ENCODE assay signal across 23 mouse cellular contexts in genomic region chr3:32437297-32437696, GRCm38 (mm10). TPM values are rescaled to one million over a fixed set of nuclear protein-coding genes. Genes with fewer than 3 reads are reported as not detected.
"Had no signal": no experiment of that assay in that cellular context is flagged by ENCODE, and none has a peak within 500 bp of the region (broad histone marks: within the 10 kb centered on the region; RNA-seq: fewer than 3 reads in every experiment).

No protein-coding gene starts in this region.

- H3K27me3 ChIP-seq: kidney, embryonic 15.5 days; limb, embryonic 13.5 days; liver, embryonic 12.5 days; liver, embryonic 15.5 days; lung, embryonic 15.5 days; midbrain, embryonic 13.5 days; stomach, embryonic 15.5 days had no signal

- H3K4me1 ChIP-seq: kidney, embryonic 15.5 days; limb, embryonic 13.5 days; liver, embryonic 15.5 days; lung, embryonic 15.5 days; midbrain, embryonic 10.5 days; midbrain, embryonic 13.5 days; stomach, embryonic 15.5 days had no signal

- H3K4me2 ChIP-seq: kidney, embryonic 15.5 days; limb, embryonic 13.5 days; liver, embryonic 12.5 days; liver, embryonic 15.5 days; lung, embryonic 15.5 days; midbrain, embryonic 13.5 days; stomach, embryonic 15.5 days had no signal

- DNase-seq: kidney, adult 11 months; kidney, adult 8-10 months; kidney, postnatal 10 days; kidney, postnatal 4 days; liver; lung, adult 18-20 months; lung, postnatal 10 days; lung, postnatal 36 days; retina, postnatal 1 day; right cerebral cortex, postnatal 25 days; spleen, adult 18-20 months; thymus, postnatal 25 days had no signal

- H3K9me3 ChIP-seq: kidney, embryonic 15.5 days; limb, embryonic 10.5 days; limb, embryonic 13.5 days; liver, embryonic 12.5 days; liver, embryonic 15.5 days; lung, embryonic 15.5 days; midbrain, embryonic 10.5 days; midbrain, embryonic 13.5 days; stomach, embryonic 15.5 days had no signal

- H3K27ac ChIP-seq: kidney, embryonic 15.5 days; limb, embryonic 10.5 days; limb, embryonic 13.5 days; liver, embryonic 12.5 days; liver, embryonic 15.5 days; lung, embryonic 15.5 days; midbrain, embryonic 10.5 days; midbrain, embryonic 13.5 days; stomach, embryonic 15.5 days had no signal

- ATAC-seq: liver, embryonic 12.5 days; midbrain, embryonic 13.5 days had no signal

- H3K9ac ChIP-seq: kidney, embryonic 15.5 days; limb, embryonic 13.5 days; liver, embryonic 12.5 days; liver, embryonic 15.5 days; lung, embryonic 15.5 days; midbrain, embryonic 13.5 days; stomach, embryonic 15.5 days had no signal

- H3K4me3 ChIP-seq: kidney, embryonic 15.5 days; limb, embryonic 10.5 days; limb, embryonic 13.5 days; liver, embryonic 12.5 days; liver, embryonic 15.5 days; lung, embryonic 15.5 days; midbrain, embryonic 10.5 days; midbrain, embryonic 13.5 days; stomach, embryonic 15.5 days had no signal

RNA-seq across cellular contexts. Expression of gene Kcnmb3, which starts 54.7 kb away (rescaled TPM):
- total RNA-seq: midbrain, postnatal 0 days had no signal
- polyA plus RNA-seq: kidney, embryonic 15.5 days; liver, embryonic 12.5 days; liver, embryonic 15.5 days; lung, embryonic 15.5 days; midbrain, embryonic 10.5 days; neural tube, embryonic 11.5 days had no signal
